Comparison of ENCODE assay signal across 8 mouse cellular contexts in the genomic region with DNA sequence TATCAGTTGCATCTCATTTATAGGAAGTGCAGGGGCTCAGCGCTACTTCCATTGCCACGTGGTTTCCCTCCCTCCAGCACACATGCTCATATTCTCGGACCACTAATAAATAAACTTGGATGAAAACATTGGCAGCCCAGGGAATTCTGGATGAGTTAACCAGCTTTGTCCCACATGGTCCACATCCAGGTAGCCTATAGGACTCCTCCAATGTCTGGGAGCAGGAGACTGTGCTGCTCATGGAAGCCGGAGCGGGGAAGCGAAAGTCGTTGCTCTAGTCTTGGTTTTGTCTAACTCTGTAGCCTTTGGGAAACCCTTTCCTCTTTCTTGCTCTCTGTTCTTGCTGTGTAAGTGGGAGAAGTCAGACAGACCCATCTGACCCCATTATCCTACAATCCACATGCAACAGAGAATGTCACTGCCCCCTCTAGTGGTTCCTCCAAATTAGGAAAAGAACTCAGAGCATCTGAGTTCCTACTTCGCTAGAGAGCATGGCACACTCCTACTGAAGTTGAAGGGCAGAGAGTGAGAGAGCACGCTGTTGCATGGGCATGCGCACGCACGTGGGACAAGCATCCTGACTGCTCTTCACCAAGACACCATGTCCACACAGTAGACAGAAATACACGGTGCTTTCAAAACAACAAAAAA. TPM values are rescaled to one million over a fixed set of nuclear protein-coding genes. Genes with fewer than 3 reads are reported as not detected.
DNase-seq lines count a peak whose midpoint lies in the region; ATAC-seq and TF ChIP-seq lines count a peak whose summit lies in the region.

No protein-coding gene starts in this region.

- no peak; the same call in 1 of the 2 replicates for ATAC-seq in lung, postnatal 0 days

- intact Hi-C loops in left cerebral cortex, adult 2 months (cut with DNase I) = loop anchor here (2.0 kb wide), 1 partner anchor 188 kb away; a partner anchor contains a TSS
- intact Hi-C loops in left cerebral cortex, postnatal 36 days (cut with DNase I) = loop anchor here (5.0 kb wide), 1 partner anchor 190 kb away; a partner anchor contains a TSS

- WGBS in lung, postnatal 0 days = 55% methylated on average over 13 of the region's 13 CpGs

- TF ChIP-seq CTCF in left cerebral cortex, adult 2 months (IDR thresholded peaks at IDR 0.05) = peak; percentile 72
- TF ChIP-seq CTCF in lung, postnatal 0 days (IDR thresholded peaks at IDR 0.05) = peak; percentile 79

- H3K4me2 ChIP-seq in lung, postnatal 0 days (replicated peaks; ENCODE audit: low read depth, low read length) = no peak overlapping the region

- DNase-seq in adrenal gland, postnatal 14 days = peak; percentile 36
- DNase-seq in adrenal gland, postnatal 4 days (ENCODE audit: low spot score in 2 of 2) = no peak
- DNase-seq in left cerebral cortex, adult 2 months (ENCODE audit: extremely low spot score in 1 of 2, low spot score in 2 of 2) = peak in 1 of 2 experiments; percentile 50
- DNase-seq in left cerebral cortex, postnatal 36 days (ENCODE audit: low spot score in 2 of 2) = no peak
- peak; percentile 24 for DNase-seq in fibroblast of lung, adult 2 months (ENCODE audit: low read depth)
- DNase-seq in lung, postnatal 0 days (ENCODE audit: low spot score) = peak; percentile 74
- no peak for DNase-seq in spleen, postnatal 14 days (ENCODE audit: low spot score in 2 of 2)
- DNase-seq in T-cell, adult 2 months (ENCODE audit: low spot score) = no peak

- H3K27ac ChIP-seq in left cerebral cortex, adult 2 months = no peak overlapping the region
- no peak overlapping the region for H3K27ac ChIP-seq in lung, postnatal 0 days (ENCODE audit: low read length)

- no peaks in the 10 kb centered on the region for H3K27me3 ChIP-seq in lung, postnatal 0 days (replicated peaks; ENCODE audit: insufficient read depth, low read length)

- H3K4me1 ChIP-seq in lung, postnatal 0 days (ENCODE audit: insufficient read depth, low read depth, low read length) = no peaks in the 10 kb centered on the region

- TF ChIP-seq EP300 in lung, postnatal 0 days (IDR thresholded peaks at IDR 0.05) = no peak

- H3K4me3 ChIP-seq in left cerebral cortex, adult 2 months = no peak overlapping the region
- H3K4me3 ChIP-seq in lung, postnatal 0 days (ENCODE audit: low read depth, low read length) = no peak overlapping the region

- no peaks in the 10 kb centered on the region for H3K9me3 ChIP-seq in lung, postnatal 0 days (ENCODE audit: low read length)

- no peak overlapping the region for H3K9ac ChIP-seq in lung, postnatal 0 days (replicated peaks; ENCODE audit: low read depth)

- no peaks in the 10 kb centered on the region for H3K36me3 ChIP-seq in lung, postnatal 0 days (ENCODE audit: insufficient read depth, low read length)

RNA-seq across cellular contexts. Expression of a gene that starts 16.7 kb away (rescaled TPM):
- total RNA-seq in adrenal gland, postnatal 14 days (2021) = 38.6 and 42.1 TPM in 2 replicates
- total RNA-seq in adrenal gland, postnatal 4 days (2021) = 10 to 100 TPM; 45.9 to 51.1 TPM
- total RNA-seq in left cerebral cortex, adult 2 months (2021) = 10 to 100 TPM; 75.3 to 84.1 TPM
- 10 to 100 TPM; 67.6 to 79.7 TPM for total RNA-seq in left cerebral cortex, postnatal 36 days (2021)
- polyA plus RNA-seq in lung, postnatal 0 days (2015; fragmentation: Nextera tagmentation; extraction: Ambion mirVana) = 14.5 and 15.1 TPM in 2 replicates

Comparison
In these comparisons a context has a peak if more than half of its experiments do, and no peak if none do; other contexts are left out.
1. DNase-seq: peak in adrenal gland, postnatal 14 days (single experiment), fibroblast of lung, adult 2 months (single experiment) and lung, postnatal 0 days (single experiment); none in adrenal gland, postnatal 4 days (0 of 2), left cerebral cortex, postnatal 36 days (0 of 2), spleen, postnatal 14 days (0 of 2) and T-cell, adult 2 months (single experiment).